Mouse (Mus musculus) cerebellum, adult 2 months (tissue): ENCODE results near the gene Gnai3.

Experiments
- CTCF ChIP-seq: fragments of 200-500 bp; IDR thresholded peaks from 2 replicates; pipeline ENCODE4 v1.5.1; 2011; ENCODE audit warnings: low read depth, mild to moderate bottlenecking, control low read depth, low read length, moderate library complexity, borderline replicate concordance; ENCODE audit not compliant: insufficient read depth
- POLR2A ChIP-seq: fragments of 200-500 bp; IDR thresholded peaks from 2 replicates; pipeline ENCODE4 v1.6.1; 2011; ENCODE audit warnings: low read length, control low read depth, borderline replicate concordance; ENCODE audit not compliant: insufficient read depth

DNA sequence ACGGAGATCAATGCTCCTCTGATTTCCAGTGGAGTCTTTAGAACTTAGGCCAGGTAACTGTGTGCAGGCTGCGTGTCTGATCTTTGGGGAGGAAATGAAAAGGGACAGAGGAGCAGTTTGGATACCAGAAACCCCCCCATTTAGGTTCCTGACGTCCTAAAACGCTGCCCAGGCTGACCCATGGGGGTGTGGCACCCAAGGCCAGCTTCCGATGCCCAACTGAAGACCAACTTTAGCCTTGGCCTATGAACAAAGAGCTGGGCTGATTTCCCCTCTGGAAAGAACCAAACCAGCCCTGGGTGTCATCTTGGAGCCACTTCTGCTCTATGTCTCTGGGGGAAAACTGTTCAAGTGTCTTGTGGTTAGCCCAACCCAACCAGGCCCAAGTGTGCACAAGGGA, 18.1 kb upstream of the Gnai3 start:
- TF ChIP-seq POLR2A (no peak), CTCF (no peak)
